Mouse (Mus musculus) hindbrain, embryonic 11.5 days (tissue): ENCODE results near the gene Usp30. TPM values are rescaled to one million over a fixed set of nuclear protein-coding genes. Genes with fewer than 3 reads are reported as not detected.

Experiments
- ATAC-seq: fragments of 200-750 bp; cut with Nextera tagmentation; 2 replicates; pipeline ENCODE4 v1.8.0; 2017; ENCODE audit warnings: mild to moderate bottlenecking, moderate TSS enrichment, moderate library complexity; ENCODE audit not compliant: low FRiP score
- DNase-seq: peaks from one replicate; pipeline ENCODE4 v3.0.0-alpha.2; 2015; ENCODE audit warnings: low spot score
- H3K27ac ChIP-seq: fragments of 300-500 bp; sonication (generic); 2 replicates; pipeline ENCODE4 v1.5.1; 2014; ENCODE audit warnings: mild to moderate bottlenecking, low read depth, low read length
- H3K27me3 ChIP-seq: fragments of 300-500 bp; sonication (generic); 2 replicates; pipeline ENCODE4 v1.6.1; 2014; ENCODE audit warnings: mild to moderate bottlenecking, low read length, moderate library complexity, mixed read lengths; ENCODE audit not compliant: control insufficient read depth, insufficient read depth
- H3K36me3 ChIP-seq: fragments of 300-500 bp; sonication (generic); 2 replicates; pipeline ENCODE4 v1.6.1; 2014; ENCODE audit warnings: mild to moderate bottlenecking, low read length, moderate library complexity, mixed read lengths; ENCODE audit not compliant: control insufficient read depth, insufficient read depth
- H3K4me1 ChIP-seq: fragments of 300-500 bp; sonication (generic); replicated peaks from 2 replicates; pipeline ENCODE4 v1.6.1; 2014; ENCODE audit warnings: low read length, mixed read lengths; ENCODE audit not compliant: control insufficient read depth, insufficient read depth
- H3K4me2 ChIP-seq: fragments of 300-500 bp; sonication (generic); replicated peaks from 2 replicates; pipeline ENCODE4 v1.6.1; 2014; ENCODE audit warnings: mild to moderate bottlenecking, low read depth, low read length
- H3K4me3 ChIP-seq: fragments of 300-500 bp; sonication (generic); 2 replicates; pipeline ENCODE4 v1.5.1; 2014; ENCODE audit warnings: low read depth, low read length
- H3K9ac ChIP-seq: fragments of 300-500 bp; sonication (generic); 2 replicates; pipeline ENCODE4 v1.6.1; 2014; ENCODE audit warnings: low read depth, low read length
- H3K9me3 ChIP-seq: fragments of 300-500 bp; sonication (generic); 2 replicates; pipeline ENCODE4 v1.6.1; 2016; ENCODE audit warnings: low read length; ENCODE audit not compliant: control insufficient read depth
- WGBS: fragments of 180-500 bp; shearing (Covaris S2); extraction: QIAGEN DNeasy Blood & Tissue Kit; methylation state at CpG from one replicate; pipeline ENCODE4 v1.1.7; 2014; 5-methylcytosine and 5-hydroxymethylcytosine counted together
- polyA plus RNA-seq: library from polyadenylated mRNA; unstranded; fragments of >200 nt; fragmentation: Nextera tagmentation; extraction: Ambion mirVana; gene quantifications from 2 replicates; pipeline ENCODE4 v1.2.1, GENCODE M21; 2014

Usp30 gene
- polyA plus RNA-seq, 1 experiment from 2014 or later: 11.1 TPM

DNA sequence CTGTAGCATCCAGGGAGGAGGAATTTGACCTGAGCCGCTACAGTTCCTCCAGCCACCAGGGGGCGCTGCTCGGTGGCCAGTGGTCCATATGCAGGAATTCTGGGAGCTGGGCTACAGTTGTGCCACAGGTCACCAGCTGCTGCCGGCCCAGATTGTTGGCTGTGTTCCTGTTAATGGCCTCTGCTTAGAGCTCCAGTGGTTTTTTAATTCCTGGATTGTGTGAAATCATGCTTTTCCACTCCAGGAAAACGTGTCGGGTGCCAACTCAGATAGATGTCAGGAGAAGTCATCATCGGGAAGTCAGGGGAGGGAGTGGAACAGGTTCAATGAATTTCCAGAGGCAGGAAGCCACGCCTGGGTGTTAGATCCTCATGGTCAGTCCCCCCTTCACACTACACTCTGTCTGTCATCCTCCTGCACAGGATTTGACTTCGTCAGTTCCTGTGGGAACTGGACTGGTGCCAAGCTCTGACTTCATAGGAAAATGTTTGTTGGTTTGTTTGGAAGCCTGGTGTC, 13.0 kb upstream of the Usp30 start:
- Histone ChIP-seq H3K9me3 (no peaks in the 10 kb centered on the region), H3K9ac (no peak overlapping the region), H3K4me2 (no peak overlapping the region), H3K27me3 (no peaks in the 10 kb centered on the region), H3K4me1 (no peaks in the 10 kb centered on the region), H3K36me3 (no peaks in the 10 kb centered on the region), H3K27ac (no peak overlapping the region), H3K4me3 (no peak overlapping the region)
- WGBS: 39% methylated on average over 9 of the region's 9 CpGs
- ATAC-seq (no peak), DNase-seq (peak; percentile 85)

DNA sequence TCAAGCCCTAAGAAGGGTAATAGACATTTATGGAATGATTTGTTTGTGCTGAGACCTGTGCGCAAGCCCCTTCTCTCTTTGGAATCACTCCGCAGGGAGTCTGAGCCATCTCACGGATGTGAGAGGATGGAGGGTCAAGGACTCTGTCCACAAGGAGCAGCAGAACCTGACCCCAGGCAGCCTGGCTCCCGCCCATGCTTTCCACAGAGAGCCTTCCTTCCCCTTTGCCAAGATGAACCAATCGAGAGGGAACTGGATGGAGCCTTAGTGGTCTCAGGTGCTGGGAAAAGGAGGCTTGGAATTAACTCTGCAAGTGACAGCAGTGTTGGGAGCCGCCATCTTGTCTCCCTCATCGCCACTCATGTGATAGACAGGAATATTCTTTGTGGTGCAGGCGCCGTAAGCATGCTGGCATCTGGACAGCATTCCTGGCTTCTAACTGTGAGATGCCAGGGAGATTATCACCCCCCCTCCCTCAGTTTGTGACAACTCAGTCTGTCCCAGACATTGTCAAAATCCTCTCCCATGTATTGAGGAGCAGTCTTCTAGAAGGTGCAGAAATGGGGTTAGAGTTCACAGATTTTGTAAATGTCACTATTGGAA, 8.0 kb upstream of the Usp30 start:
- WGBS: 81% methylated on average over 9 of the region's 9 CpGs
- DNase-seq: no peak
- H3K9me3 ChIP-seq: no peaks in the 10 kb centered on the region
- H3K4me1 ChIP-seq: no peaks in the 10 kb centered on the region
- ATAC-seq: no peak
- H3K9ac ChIP-seq: no peak overlapping the region
- H3K36me3 ChIP-seq: no peaks in the 10 kb centered on the region
- no peak overlapping the region for H3K4me3 ChIP-seq
- no peak overlapping the region for H3K27ac ChIP-seq
- no peak overlapping the region for H3K4me2 ChIP-seq
- H3K27me3 ChIP-seq: no peaks in the 10 kb centered on the region

DNA sequence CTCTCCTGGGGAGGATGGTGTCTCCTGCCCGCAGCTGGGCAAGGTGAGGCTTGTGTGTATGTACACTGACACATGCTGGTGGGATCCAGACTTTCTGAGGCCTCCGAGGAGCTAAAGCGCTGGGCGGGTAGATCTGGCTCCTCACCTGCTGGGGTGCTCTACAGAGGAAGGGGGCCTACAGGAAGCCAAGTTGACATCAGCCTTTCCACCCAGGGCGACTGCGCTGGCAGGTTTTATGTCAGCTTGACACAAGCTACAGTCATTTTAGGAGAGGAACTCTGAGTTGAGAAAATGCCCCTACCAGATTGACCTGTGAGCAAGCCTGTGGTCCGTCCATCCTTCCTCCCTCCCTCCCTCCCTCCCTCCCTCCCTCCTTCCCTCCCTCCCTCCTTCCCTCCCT, 3.6 kb upstream of the Usp30 start:
- DNase-seq: no peak
- Histone ChIP-seq H3K27me3 (no peaks in the 10 kb centered on the region), H3K9ac (no peak overlapping the region), H3K27ac (no peak overlapping the region), H3K4me2 (no peak overlapping the region), H3K36me3 (no peaks in the 10 kb centered on the region), H3K4me1 (no peaks in the 10 kb centered on the region), H3K9me3 (no peaks in the 10 kb centered on the region), H3K4me3 (no peak overlapping the region)
- no peak for ATAC-seq
- 59% methylated on average over 6 of the region's 7 CpGs for WGBS

DNA sequence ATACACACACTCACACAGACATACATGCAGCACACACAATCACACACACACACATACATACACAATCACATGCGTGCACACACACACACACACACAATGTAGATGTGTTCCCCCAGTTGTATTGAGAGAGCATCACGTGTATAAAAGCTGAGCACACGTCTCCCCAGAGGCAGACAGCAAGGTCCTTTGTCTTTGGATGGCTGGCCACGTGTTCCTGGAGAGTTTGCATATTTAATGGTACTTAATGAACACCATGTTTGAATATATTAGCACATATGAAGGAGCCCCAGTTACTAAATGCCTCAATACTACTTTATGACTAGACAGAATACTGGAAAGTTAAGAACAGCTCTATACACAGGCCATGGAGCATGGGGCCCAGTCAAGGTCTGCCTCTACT, 1.3 kb upstream of the Usp30 start:
- Histone ChIP-seq H3K36me3 (no peaks in the 10 kb centered on the region), H3K4me1 (no peaks in the 10 kb centered on the region), H3K9me3 (no peaks in the 10 kb centered on the region), H3K9ac (no peak overlapping the region), H3K4me3 (no peak overlapping the region), H3K27ac (no peak overlapping the region), H3K4me2 (no peak overlapping the region), H3K27me3 (no peaks in the 10 kb centered on the region)
- no peak for DNase-seq
- 75% methylated on average over 4 of the region's 4 CpGs for WGBS
- no peak for ATAC-seq

DNA sequence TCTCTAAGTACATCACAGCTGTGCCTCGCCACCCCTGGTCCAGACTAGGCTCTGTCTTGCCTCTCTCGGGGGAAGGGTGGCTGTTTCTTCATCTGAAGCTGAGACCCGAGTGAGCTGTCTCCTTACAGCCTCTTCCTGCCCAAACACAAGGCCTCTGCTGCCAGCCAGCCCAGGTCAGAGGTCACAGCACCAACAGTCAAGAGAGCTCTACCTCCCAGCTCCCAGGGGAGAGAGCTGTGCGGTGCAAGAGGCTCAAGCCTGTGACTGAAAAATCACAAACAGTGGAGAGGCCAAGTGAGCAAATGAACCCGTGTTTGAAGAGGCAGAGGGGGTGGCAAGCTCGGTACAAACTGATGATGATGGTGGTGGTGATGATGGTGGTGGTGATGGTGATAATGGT, 1.3 kb downstream of the Usp30 start:
- Histone ChIP-seq H3K27ac (no peak overlapping the region), H3K36me3 (no peaks in the 10 kb centered on the region), H3K4me2 (no peak overlapping the region), H3K27me3 (no peaks in the 10 kb centered on the region), H3K4me3 (no peak overlapping the region), H3K9me3 (no peaks in the 10 kb centered on the region), H3K9ac (no peak overlapping the region), H3K4me1 (no peaks in the 10 kb centered on the region)
- no peak for DNase-seq
- ATAC-seq: no peak
- WGBS: 46% methylated on average over 6 of the region's 6 CpGs

DNA sequence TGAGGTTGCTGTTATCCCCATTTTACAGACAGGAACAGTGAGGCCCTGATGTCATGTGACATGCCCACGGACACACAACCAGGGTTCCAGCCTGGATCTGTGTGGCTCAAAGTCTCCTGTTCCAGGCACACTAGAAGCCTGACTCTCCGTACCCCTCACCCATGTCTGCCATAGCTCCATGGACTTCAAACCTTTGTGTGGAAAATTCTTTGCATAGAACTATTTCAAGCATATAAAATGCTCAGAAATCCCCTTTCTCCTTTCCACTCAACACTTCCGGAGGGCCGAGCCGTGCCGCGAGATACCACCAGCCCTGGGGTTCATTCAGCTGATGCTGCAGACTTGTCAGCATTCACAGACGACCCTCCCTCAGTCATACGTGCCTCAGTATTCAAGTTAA, 2.3 kb downstream of the Usp30 start:
- no peaks in the 10 kb centered on the region for H3K9me3 ChIP-seq
- no peak overlapping the region for H3K4me2 ChIP-seq
- WGBS: 79% methylated on average over 9 of the region's 9 CpGs
- no peaks in the 10 kb centered on the region for H3K27me3 ChIP-seq
- no peak overlapping the region for H3K4me3 ChIP-seq
- 0 out of 2 replicates have a peak, but pooled peaks cover 3% of the 10 kb centered on the region for H3K4me1 ChIP-seq
- no peak for DNase-seq
- H3K9ac ChIP-seq: no peak overlapping the region
- ATAC-seq: no peak
- no peaks in the 10 kb centered on the region for H3K36me3 ChIP-seq
- H3K27ac ChIP-seq: no peak overlapping the region

DNA sequence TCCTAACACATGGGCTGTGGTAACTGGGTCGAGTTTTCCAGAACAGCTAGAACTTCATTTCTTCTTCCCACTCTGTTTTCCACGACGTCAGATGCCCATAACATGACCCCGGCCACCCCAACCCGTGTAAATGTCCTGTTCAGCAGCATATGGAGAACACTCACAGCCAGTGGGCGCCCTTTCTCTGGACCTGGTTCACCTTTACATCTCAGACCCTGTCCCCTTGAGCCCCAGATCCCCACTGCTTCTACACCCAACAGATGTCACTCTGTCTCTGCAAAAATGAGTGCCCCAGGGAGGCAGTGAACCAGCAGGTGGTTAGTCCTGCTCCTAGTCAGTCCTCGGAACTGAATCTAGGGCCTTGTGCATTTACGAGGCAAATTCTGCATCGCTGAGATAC, 2.7 kb downstream of the Usp30 start:
- Histone ChIP-seq H3K4me2 (no peak overlapping the region), H3K4me1 (0 out of 2 replicates have a peak, but pooled peaks cover 3% of the 10 kb centered on the region), H3K9ac (no peak overlapping the region), H3K36me3 (no peaks in the 10 kb centered on the region), H3K9me3 (no peaks in the 10 kb centered on the region), H3K27ac (no peak overlapping the region), H3K4me3 (no peak overlapping the region), H3K27me3 (no peaks in the 10 kb centered on the region)
- no peak for ATAC-seq
- WGBS: 73% methylated on average over 9 of the region's 9 CpGs
- no peak for DNase-seq

DNA sequence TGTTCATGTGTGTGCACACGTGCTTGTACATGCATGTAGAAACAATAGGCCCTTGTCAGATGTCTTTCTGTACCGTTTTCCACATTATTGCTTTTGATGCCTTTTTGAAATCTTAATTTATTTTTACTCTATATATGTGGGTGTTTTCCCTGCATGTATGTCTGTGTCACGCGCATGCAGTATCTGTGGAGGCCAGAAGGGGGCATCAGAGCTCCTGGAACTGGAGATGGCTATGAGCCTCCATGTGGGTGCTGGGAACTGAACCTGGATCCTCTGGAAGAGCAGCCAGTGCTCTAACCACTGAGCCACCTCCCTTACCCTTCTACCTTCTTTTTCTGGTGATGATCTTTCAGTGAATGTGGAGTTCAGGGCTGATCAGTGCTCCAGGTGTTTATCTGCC, 5.6 kb downstream of the Usp30 start:
- DNase-seq: no peak
- no peaks in the 10 kb centered on the region for H3K9me3 ChIP-seq
- no peak overlapping the region for H3K4me2 ChIP-seq
- H3K27ac ChIP-seq: no peak overlapping the region
- H3K36me3 ChIP-seq: no peaks in the 10 kb centered on the region
- H3K4me1 ChIP-seq: 0 out of 2 replicates have a peak, but pooled peaks cover 3% of the 10 kb centered on the region
- no peak overlapping the region for H3K4me3 ChIP-seq
- ATAC-seq: no peak
- H3K9ac ChIP-seq: no peak overlapping the region
- no peaks in the 10 kb centered on the region for H3K27me3 ChIP-seq
- WGBS: 93% methylated on average over 4 of the region's 4 CpGs

DNA sequence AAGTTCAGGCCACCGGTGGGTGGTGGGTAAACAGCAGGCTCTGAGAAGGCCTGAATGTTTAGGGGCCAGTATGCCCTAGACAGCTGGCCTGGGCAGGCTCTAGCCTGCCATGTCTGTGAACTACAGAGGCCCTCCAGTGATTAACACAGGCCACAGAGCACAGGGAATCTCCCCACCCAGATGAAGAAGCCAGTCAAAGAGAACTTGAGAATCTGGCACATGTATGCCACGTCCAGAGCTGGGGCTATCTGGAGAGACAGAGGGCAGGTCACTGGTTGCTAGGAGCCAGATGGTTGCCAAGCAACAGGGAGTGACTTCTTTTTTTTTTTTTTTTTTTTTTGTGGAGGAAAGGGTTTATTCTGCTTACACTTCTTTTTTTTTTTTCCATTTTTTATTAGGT, 7.0 kb downstream of the Usp30 start:
- Histone ChIP-seq H3K27me3 (no peaks in the 10 kb centered on the region), H3K36me3 (no peaks in the 10 kb centered on the region)

More for the DNA sequence above, 7.0 kb downstream of the Usp30 start:
- no peak overlapping the region for H3K4me2 ChIP-seq
- 0 out of 2 replicates have a peak, but pooled peaks cover 3% of the 10 kb centered on the region for H3K4me1 ChIP-seq
- 40% methylated on average over 2 of the region's 2 CpGs for WGBS
- H3K9me3 ChIP-seq: no peaks in the 10 kb centered on the region
- H3K4me3 ChIP-seq: no peak overlapping the region
- ATAC-seq: no peak; the same call in 1 of the 2 replicates
- DNase-seq: peak; percentile 67
- peak overlapping the region; percentile 42; the same call in 1 of the 2 replicates for H3K27ac ChIP-seq
- no peak overlapping the region for H3K9ac ChIP-seq
